Mouse (Mus musculus) spleen, postnatal 36 days (tissue): ENCODE measurements around the gene C2cd4b.
"Not testable (repeated sequence)": the region's sequence is repeated elsewhere in the genome, so short reads cannot be mapped to it uniquely, and the experiment has no call there.

Experiments used
- DNase-seq, 2 experiments: peaks; one replicate each; pipeline ENCODE4 v3.0.0; 2022; ENCODE audit warnings: low spot score in 2 of 2, mixed read lengths in 1 of 2

C2cd4b gene

GRCm38 (mm10) chr9:67759163-67759955, at the start of gene C2cd4b:
Gene C2cd4b, plus strand, starts transcription at chr9:67759437.
- no peak for DNase-seq

GRCm38 (mm10) chr9:67711051-67711877, 48.0 kb upstream of the C2cd4b start:
- DNase-seq = peak in 1 of 2 experiments; percentile 4

GRCm38 (mm10) chr9:67712146-67712545, 47.1 kb upstream of the C2cd4b start:
- DNase-seq = no peak

- DNase-seq = no peak
Observed at GRCm38 (mm10) chr9:67717081-67717480, 42.2 kb upstream of the C2cd4b start.

- DNase-seq = no peak
Observed at GRCm38 (mm10) chr9:67718596-67718995, 40.6 kb upstream of the C2cd4b start.

GRCm38 (mm10) chr9:67720150-67720549, 39.1 kb upstream of the C2cd4b start:
- DNase-seq = no peak

GRCm38 (mm10) chr9:67722378-67722777, 36.9 kb upstream of the C2cd4b start:
- DNase-seq = no peak

GRCm38 (mm10) chr9:67725196-67725595, 34.0 kb upstream of the C2cd4b start:
- DNase-seq = no peak

GRCm38 (mm10) chr9:67733716-67734115, 25.5 kb upstream of the C2cd4b start:
- no peak for DNase-seq

GRCm38 (mm10) chr9:67735426-67735825, 23.8 kb upstream of the C2cd4b start:
- no peak for DNase-seq

- DNase-seq = no peak
Observed at GRCm38 (mm10) chr9:67741256-67741655, 18.0 kb upstream of the C2cd4b start.

- no peak for DNase-seq
Observed at GRCm38 (mm10) chr9:67753411-67754182, 5.6 kb upstream of the C2cd4b start.

GRCm38 (mm10) chr9:67754713-67755112, 4.5 kb upstream of the C2cd4b start:
- DNase-seq = no peak

- no peak for DNase-seq
Observed at GRCm38 (mm10) chr9:67758686-67759085, 551 bp upstream of the C2cd4b start.

- not testable (repeated sequence) for DNase-seq
Observed at GRCm38 (mm10) chr9:67759956-67760764, 923 bp downstream of the C2cd4b start.

GRCm38 (mm10) chr9:67760991-67761390, 1.8 kb downstream of the C2cd4b start:
- no peak for DNase-seq

- DNase-seq = no peak
Observed at GRCm38 (mm10) chr9:67763326-67763725, 4.1 kb downstream of the C2cd4b start.

GRCm38 (mm10) chr9:67766405-67766804, 7.2 kb downstream of the C2cd4b start:
- no peak for DNase-seq

GRCm38 (mm10) chr9:67766948-67767347, 7.7 kb downstream of the C2cd4b start:
- no peak for DNase-seq

- DNase-seq = no peak
Observed at GRCm38 (mm10) chr9:67768843-67769242, 9.6 kb downstream of the C2cd4b start.

GRCm38 (mm10) chr9:67769401-67769800, 10.2 kb downstream of the C2cd4b start:
- no peak for DNase-seq
